Mouse (Mus musculus): ENCODE measurements around the gene Dnah3. TPM values are rescaled to one million over a fixed set of nuclear protein-coding genes. Genes with fewer than 3 reads are reported as not detected.
A peak's percentile ranks its signal among the peaks of the same experiment; 100 is the strongest.

The Dnah3 gene
- polyA plus RNA-seq, 1 experiment from 2014 or later: 0.11 TPM

GRCm38 (mm10) chr7:119875776-119876440 lies 219.2 kb downstream of the Dnah3 start:
- no peaks in the 10 kb centered on the region for H3K36me3 ChIP-seq (ENCODE audit: control insufficient read depth, insufficient read depth, low read length)

GRCm38 (mm10) chr7:119873050-119873449 lies 222.0 kb downstream of the Dnah3 start:
- no peaks in the 10 kb centered on the region for H3K4me1 ChIP-seq (ENCODE audit: control insufficient read depth, insufficient read depth, low read depth, low read length)
- H3K27me3 ChIP-seq (replicated peaks; ENCODE audit: control insufficient read depth, insufficient read depth, low read length): no peaks in the 10 kb centered on the region
- no peaks in the 10 kb centered on the region for H3K36me3 ChIP-seq (ENCODE audit: control insufficient read depth, insufficient read depth, low read length)
- no peak overlapping the region for H3K27ac ChIP-seq (ENCODE audit: low read depth, low read length)
- H3K4me3 ChIP-seq (ENCODE audit: low read length): no peak overlapping the region
- no peak for ATAC-seq
- no peak overlapping the region for H3K9ac ChIP-seq (ENCODE audit: low read depth, low read length)
- 33% methylated on average over 2 of the region's 2 CpGs for WGBS
- no peaks in the 10 kb centered on the region for H3K9me3 ChIP-seq (ENCODE audit: control insufficient read depth, low read length)
- no peak overlapping the region for H3K4me2 ChIP-seq (ENCODE audit: low read length)

More at GRCm38 (mm10) chr7:119875776-119876440, 219.2 kb downstream of the Dnah3 start:
- H3K4me3 ChIP-seq (ENCODE audit: low read length): no peak overlapping the region
- H3K9ac ChIP-seq (ENCODE audit: low read depth, low read length): no peak overlapping the region
- 49% methylated on average over 3 of the region's 3 CpGs for WGBS
- H3K4me1 ChIP-seq (ENCODE audit: control insufficient read depth, insufficient read depth, low read depth, low read length): no peaks in the 10 kb centered on the region
- no peaks in the 10 kb centered on the region for H3K27me3 ChIP-seq (replicated peaks; ENCODE audit: control insufficient read depth, insufficient read depth, low read length)
- no peaks in the 10 kb centered on the region for H3K9me3 ChIP-seq (ENCODE audit: control insufficient read depth, low read length)
- no peak overlapping the region for H3K27ac ChIP-seq (ENCODE audit: low read depth, low read length)
- H3K4me2 ChIP-seq (ENCODE audit: low read length): no peak overlapping the region
- peak; percentile 64 for ATAC-seq

Other genes starting within 250 kb of the Dnah3 start
- gene Lyrm1, start 199.4 kb downstream of the Dnah3 start, polyA plus RNA-seq (2015; fragmentation: Nextera tagmentation; extraction: Ambion mirVana): 19.2 and 21.0 TPM in 2 replicates
- gene Dcun1d3, start 199.0 kb downstream of the Dnah3 start, polyA plus RNA-seq (2015; fragmentation: Nextera tagmentation; extraction: Ambion mirVana): 15.2 and 18.5 TPM in 2 replicates
- gene Tmem159, start 7.1 kb upstream of the Dnah3 start, polyA plus RNA-seq (2015; fragmentation: Nextera tagmentation; extraction: Ambion mirVana): 17.1 and 19.3 TPM in 2 replicates
- gene Zp2, start 50.0 kb upstream of the Dnah3 start, polyA plus RNA-seq (2015; fragmentation: Nextera tagmentation; extraction: Ambion mirVana): not detected in 2 replicates
- not detected in 2 replicates for gene Anks4b, start 78.6 kb upstream of the Dnah3 start, polyA plus RNA-seq (2015; fragmentation: Nextera tagmentation; extraction: Ambion mirVana)
- gene Crym, start 106.8 kb upstream of the Dnah3 start, polyA plus RNA-seq (2015; fragmentation: Nextera tagmentation; extraction: Ambion mirVana): 10.7 and 12.9 TPM in 2 replicates
- not detected in 2 replicates for gene Abca14, start 108.7 kb upstream of the Dnah3 start, polyA plus RNA-seq (2015; fragmentation: Nextera tagmentation; extraction: Ambion mirVana)
- not detected in 2 replicates for gene Abca15, start 233.4 kb upstream of the Dnah3 start, polyA plus RNA-seq (2015; fragmentation: Nextera tagmentation; extraction: Ambion mirVana)